Mouse (Mus musculus): ENCODE results near the gene Defa31. TPM values are rescaled to one million over a fixed set of nuclear protein-coding genes. Genes with fewer than 3 reads are reported as not detected.

Defa31 gene
- polyA plus RNA-seq (2015; fragmentation: Nextera tagmentation; extraction: Ambion mirVana), result not detected in 2 replicates

DNA sequence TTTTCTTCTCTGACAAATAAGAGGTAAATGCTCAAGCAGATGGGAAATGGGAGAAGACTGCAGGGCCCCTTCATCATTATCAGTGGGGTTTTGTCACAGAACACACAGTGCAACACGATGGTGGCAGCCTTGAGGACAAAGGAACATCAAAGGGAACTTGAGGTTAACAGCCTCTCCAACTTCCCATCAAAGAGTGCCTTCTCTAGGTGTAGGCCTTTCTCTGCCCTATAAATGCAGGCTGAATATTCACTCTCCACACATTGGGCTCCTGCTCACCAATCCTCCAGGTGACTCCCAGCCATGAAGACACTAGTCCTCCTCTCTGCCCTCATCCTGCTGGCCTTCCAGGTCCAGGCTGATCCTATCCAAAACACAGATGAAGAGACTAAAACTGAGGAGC is at the start of gene Defa31:
Defa31 (plus strand) TSS at position 301 of the 400 bp plus-strand sequence.

DNA sequence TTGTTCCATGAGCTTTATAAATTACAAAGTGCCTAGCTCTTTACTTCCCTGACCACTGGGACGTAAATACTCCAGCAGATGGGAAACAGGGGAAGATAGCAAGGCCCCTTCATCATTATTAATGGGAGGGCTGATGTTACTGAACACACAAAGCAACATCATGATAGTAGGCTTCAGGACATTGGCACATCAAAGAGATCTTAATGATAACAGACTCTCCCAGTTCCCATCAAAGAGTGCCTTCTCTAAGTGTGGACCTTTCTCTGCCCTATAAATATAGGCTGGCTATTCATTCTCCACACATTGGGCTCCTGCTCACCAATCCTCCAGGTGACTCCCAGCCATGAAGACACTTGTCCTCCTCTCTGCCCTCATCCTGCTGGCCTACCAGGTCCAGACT is 29.4 kb upstream of the Defa31 start, which contains the start of gene Defa22:
Defa22 (plus strand) TSS at position 301 of the 400 bp plus-strand sequence.

DNA sequence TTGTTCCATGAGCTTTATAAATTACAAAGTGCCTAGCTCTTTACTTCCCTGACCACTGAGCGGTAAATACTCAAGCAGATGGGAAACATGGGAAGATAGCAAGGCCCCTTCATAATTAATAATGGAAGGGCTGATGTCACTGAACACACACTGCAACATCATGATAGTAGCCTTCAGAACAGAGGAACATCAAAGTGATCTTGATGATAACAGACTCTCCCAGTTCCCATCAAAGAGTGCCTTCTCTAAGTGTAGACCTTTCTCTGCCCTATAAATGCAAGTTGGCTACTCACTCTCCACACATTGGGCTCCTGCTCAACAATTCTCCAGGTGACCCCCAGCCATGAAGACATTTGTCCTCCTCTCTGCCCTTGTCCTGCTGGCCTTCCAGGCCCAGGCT is 9.8 kb downstream of the Defa31 start, which contains the start of gene Gm15293:
Gm15293 (plus strand) TSS at position 301 of the 400 bp plus-strand sequence.

Other genes with a start within 250 kb of the Defa31 start
- gene AY761185, start 246.9 kb upstream of the Defa31 start, polyA plus RNA-seq (2015; fragmentation: Nextera tagmentation; extraction: Ambion mirVana), result not detected in 2 replicates
- not detected in 2 replicates for gene Defa21, start 166.1 kb upstream of the Defa31 start, polyA plus RNA-seq (2015; fragmentation: Nextera tagmentation; extraction: Ambion mirVana)
- not detected in 2 replicates for gene Defa23, start 136.6 kb upstream of the Defa31 start, polyA plus RNA-seq (2015; fragmentation: Nextera tagmentation; extraction: Ambion mirVana)
- gene Defa35, start 126.6 kb upstream of the Defa31 start, polyA plus RNA-seq (2015; fragmentation: Nextera tagmentation; extraction: Ambion mirVana), result not detected in 2 replicates
- not detected in 2 replicates for gene Defa25, start 107.2 kb upstream of the Defa31 start, polyA plus RNA-seq (2015; fragmentation: Nextera tagmentation; extraction: Ambion mirVana)
- not detected in 2 replicates for gene Gm14851, start 95.6 kb upstream of the Defa31 start, polyA plus RNA-seq (2015; fragmentation: Nextera tagmentation; extraction: Ambion mirVana)
- not detected in 2 replicates for gene Defa30, start 57.0 kb upstream of the Defa31 start, polyA plus RNA-seq (2015; fragmentation: Nextera tagmentation; extraction: Ambion mirVana)
- not detected in 2 replicates for gene Defa22, start 29.3 kb upstream of the Defa31 start, polyA plus RNA-seq (2015; fragmentation: Nextera tagmentation; extraction: Ambion mirVana)
- gene Gm15293, start 9.9 kb downstream of the Defa31 start, polyA plus RNA-seq (2015; fragmentation: Nextera tagmentation; extraction: Ambion mirVana), result not detected in 2 replicates
- not detected in 2 replicates for gene Gm15292, start 58.1 kb downstream of the Defa31 start, polyA plus RNA-seq (2015; fragmentation: Nextera tagmentation; extraction: Ambion mirVana)
- gene Defa27, start 123.9 kb downstream of the Defa31 start, polyA plus RNA-seq (2015; fragmentation: Nextera tagmentation; extraction: Ambion mirVana), result not detected in 2 replicates
- not detected in 2 replicates for gene Defa29, start 135.4 kb downstream of the Defa31 start, polyA plus RNA-seq (2015; fragmentation: Nextera tagmentation; extraction: Ambion mirVana)
- not detected in 2 replicates for gene Defa2, start 186.9 kb downstream of the Defa31 start, polyA plus RNA-seq (2015; fragmentation: Nextera tagmentation; extraction: Ambion mirVana)
- not detected in 2 replicates for gene Defa33, start 200.2 kb downstream of the Defa31 start, polyA plus RNA-seq (2015; fragmentation: Nextera tagmentation; extraction: Ambion mirVana)
- not detected in 2 replicates for gene Defa36, start 235.8 kb downstream of the Defa31 start, polyA plus RNA-seq (2015; fragmentation: Nextera tagmentation; extraction: Ambion mirVana)

Measured in urinary bladder, postnatal 0 days (tissue).